Mouse (Mus musculus) MEL (cell line): Measurements from ENCODE around the gene Nphp4.

Experiments
- CTCF ChIP-seq, 3 experiments: IDR thresholded peaks in 2 of 3; conservative IDR thresholded peaks in 1 of 3; 2 replicates each; pipeline ENCODE4 v1.5.1; 2011 to 2012; ENCODE audit warnings: low read length in 3 of 3, low read depth in 2 of 3, mild to moderate bottlenecking in 2 of 3, improper control_type of control experiment in 1 of 3, inconsistent platforms in 1 of 3, mixed read lengths in 1 of 3, moderate library complexity in 1 of 3; ENCODE audit not compliant: control insufficient read depth in 1 of 3, insufficient read depth in 1 of 3, poor library complexity in 1 of 3, severe bottlenecking in 1 of 3
- ETS1 ChIP-seq: IDR thresholded peaks from 2 replicates; pipeline ENCODE4 v1.6.1; 2012; ENCODE audit warnings: low read depth, mild to moderate bottlenecking, inconsistent platforms, low read length, improper control_type of control experiment, moderate library complexity

DNA sequence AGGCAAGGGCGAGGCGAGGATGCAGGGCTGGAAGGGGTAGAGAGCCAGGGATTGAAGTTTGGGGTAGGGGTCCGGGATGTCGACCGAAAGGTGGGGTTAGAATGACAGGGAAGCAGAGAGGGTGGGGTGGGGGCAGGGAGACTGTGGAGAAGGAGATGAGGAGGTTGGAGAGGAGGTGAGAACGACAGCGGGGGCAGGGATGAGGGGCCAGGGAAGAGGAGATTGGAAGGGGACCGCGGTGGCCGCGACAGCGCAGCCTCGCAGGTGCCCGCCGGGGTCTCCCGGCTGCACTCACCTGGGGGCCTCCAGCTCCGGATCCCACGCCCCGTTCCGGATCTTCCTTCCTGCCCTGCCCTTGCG is 580 bp downstream of the Nphp4 start:
- TF ChIP-seq CTCF (IDR thresholded peaks at IDR 0.05 in 2 of 3, conservative IDR thresholded peaks at IDR 0.05 in 1 of 3; ENCODE audit: control insufficient read depth in 1 of 3, insufficient read depth in 1 of 3, low read depth in 2 of 3, low read length in 3 of 3, poor library complexity in 1 of 3, severe bottlenecking in 1 of 3), result no peak
- TF ChIP-seq ETS1, result no peak
